Mouse (Mus musculus): ENCODE data around the gene Sipa1l3. TPM values are rescaled to one million over a fixed set of nuclear protein-coding genes. Genes with fewer than 3 reads are reported as not detected.

Gene Sipa1l3
- polyA plus RNA-seq, 1 experiment, result 44.6 TPM

DNA sequence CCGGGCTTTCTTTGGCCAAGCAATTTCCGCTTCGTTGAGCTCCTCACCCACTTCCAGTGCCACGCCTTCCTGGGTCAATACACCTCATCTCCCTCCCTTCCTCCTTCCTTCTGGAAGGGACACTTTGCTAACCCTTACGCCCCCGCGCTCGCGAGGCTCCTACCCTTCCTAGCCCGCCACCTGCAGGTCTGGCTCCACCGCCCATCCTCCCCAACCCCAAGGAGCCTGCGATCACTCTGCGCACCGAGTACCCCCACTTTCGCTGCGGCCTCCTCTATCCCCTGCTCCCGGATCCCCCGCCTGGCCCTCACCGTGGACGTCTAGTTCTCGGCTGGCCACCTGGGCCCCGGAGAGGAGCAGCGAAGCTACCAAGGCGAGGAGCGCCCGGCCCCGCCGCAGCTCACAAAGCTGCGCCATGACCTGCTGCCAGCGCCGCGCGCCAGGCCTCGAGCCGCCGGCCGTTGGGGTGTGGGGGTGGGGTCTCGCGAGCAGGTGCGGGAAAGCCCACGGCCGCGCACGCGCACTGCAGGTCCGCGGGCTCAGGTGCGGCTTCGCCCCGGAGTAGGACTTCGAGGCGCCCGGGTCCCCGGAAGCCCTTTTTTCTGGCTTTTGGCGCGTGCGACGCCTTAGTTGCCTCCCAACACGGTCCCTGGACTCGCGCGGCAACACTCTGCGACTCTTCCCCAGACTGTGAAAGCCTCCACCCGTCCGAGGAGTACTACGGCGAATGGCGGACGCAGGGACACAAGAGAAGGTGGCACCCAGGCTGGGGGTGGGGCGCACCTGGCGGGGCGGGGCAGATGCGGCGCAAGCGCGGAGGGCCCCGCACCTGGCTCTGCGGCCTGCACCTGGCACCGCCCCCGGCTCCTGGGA, 237.0 kb downstream of the Sipa1l3 start, which contains the start of gene Spint2:
Gene Spint2, minus strand, starts transcription at position 712 of the 873 bp plus-strand sequence.
- TF ChIP-seq POLR2A (IDR thresholded peaks at IDR 0.05; ENCODE audit: low read depth, low read length), result peak; percentile 80
- 0 out of 2 replicates have a peak, but pooled peaks have one; percentile 22 for TF ChIP-seq CTCF (conservative IDR thresholded peaks at IDR 0.05; ENCODE audit: insufficient read depth, insufficient read length, low read depth, low read length)
- Histone ChIP-seq H3K27ac (ENCODE audit: insufficient read depth, low read depth, low read length) (peak within 1 kb of the TSS; percentile 94), H3K4me1 (ENCODE audit: control insufficient read depth, insufficient read depth, low read length) (peaks cover 22% of the 10 kb centered on the region), H3K4me3 (ENCODE audit: insufficient read depth, low read depth, low read length) (peak within 1 kb of the TSS; percentile 61), H3K36me3 (ENCODE audit: control insufficient read depth, insufficient read depth, low read length) (no peaks in the 10 kb centered on the region), H3K27me3 (replicated peaks; ENCODE audit: control insufficient read depth, insufficient read depth, low read length) (no peaks in the 10 kb centered on the region)
- WGBS, result 1% methylated on average over 80 of the region's 80 CpGs
- peak; percentile 96 for DNase-seq

DNA sequence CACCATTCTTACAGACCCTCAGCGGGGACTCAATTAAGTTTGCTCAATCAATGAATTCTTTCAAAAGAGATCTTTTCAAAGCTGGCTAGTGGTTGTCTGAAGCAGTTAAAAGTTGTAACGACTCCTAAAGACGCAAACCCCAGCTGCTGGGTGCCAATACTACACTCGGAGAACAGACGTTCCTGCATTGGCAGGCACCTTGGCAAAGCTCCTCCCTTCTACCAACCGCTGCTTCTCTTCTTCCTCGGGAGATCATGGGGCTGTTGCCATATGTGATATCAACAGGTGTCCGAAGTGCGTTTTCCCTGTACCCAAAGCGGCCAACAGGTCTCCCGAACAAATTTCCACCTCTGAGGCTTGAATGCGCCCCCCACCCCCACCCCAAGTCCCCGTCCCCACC, 237.6 kb downstream of the Sipa1l3 start:
- H3K4me3 ChIP-seq (ENCODE audit: insufficient read depth, low read depth, low read length), result peak overlapping the region; percentile 61
- H3K4me1 ChIP-seq (ENCODE audit: control insufficient read depth, insufficient read depth, low read length), result peaks cover 29% of the 10 kb centered on the region
- H3K27me3 ChIP-seq (replicated peaks; ENCODE audit: control insufficient read depth, insufficient read depth, low read length), result no peaks in the 10 kb centered on the region
- 16% methylated on average over 13 of the region's 13 CpGs for WGBS
- peak; percentile 57 for DNase-seq
- H3K27ac ChIP-seq (ENCODE audit: insufficient read depth, low read depth, low read length), result peak overlapping the region; percentile 19; the same call in 1 of the 2 replicates
- no peak for TF ChIP-seq POLR2A (IDR thresholded peaks at IDR 0.05; ENCODE audit: low read depth, low read length)
- TF ChIP-seq CTCF (conservative IDR thresholded peaks at IDR 0.05; ENCODE audit: insufficient read depth, insufficient read length, low read depth, low read length), result no peak
- no peaks in the 10 kb centered on the region for H3K36me3 ChIP-seq (ENCODE audit: control insufficient read depth, insufficient read depth, low read length)

DNA sequence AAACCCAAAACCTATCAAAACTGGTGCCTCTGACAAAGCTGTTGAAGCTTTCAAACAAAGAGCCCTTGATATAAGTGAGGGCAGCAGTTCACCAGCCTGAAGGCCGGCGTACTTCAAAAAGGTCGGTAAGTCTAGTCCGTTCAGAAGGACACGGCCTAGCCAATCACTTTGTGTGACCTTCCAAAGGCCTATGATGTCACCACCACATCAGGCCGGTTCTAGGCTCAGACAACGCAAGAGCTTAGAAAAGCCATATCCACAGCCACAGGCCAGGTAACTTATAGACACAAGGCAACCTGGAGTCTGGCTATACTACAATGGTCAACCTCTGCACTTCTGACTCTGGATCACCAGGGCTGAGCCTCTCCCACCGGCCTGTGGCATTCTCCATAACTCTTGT, 238.5 kb downstream of the Sipa1l3 start:
- TF ChIP-seq POLR2A (IDR thresholded peaks at IDR 0.05; ENCODE audit: low read depth, low read length), result no peak
- no peak for TF ChIP-seq CTCF (conservative IDR thresholded peaks at IDR 0.05; ENCODE audit: insufficient read depth, insufficient read length, low read depth, low read length)
- no peaks in the 10 kb centered on the region for H3K36me3 ChIP-seq (ENCODE audit: control insufficient read depth, insufficient read depth, low read length)
- peaks cover 31% of the 10 kb centered on the region for H3K4me1 ChIP-seq (ENCODE audit: control insufficient read depth, insufficient read depth, low read length)
- WGBS, result 63% methylated on average over 8 of the region's 8 CpGs
- H3K27me3 ChIP-seq (replicated peaks; ENCODE audit: control insufficient read depth, insufficient read depth, low read length), result no peaks in the 10 kb centered on the region
- H3K27ac ChIP-seq (ENCODE audit: insufficient read depth, low read depth, low read length), result peak overlapping the region; percentile 64
- DNase-seq, result peak; percentile 39
- H3K4me3 ChIP-seq (ENCODE audit: insufficient read depth, low read depth, low read length), result peak overlapping the region; percentile 61

DNA sequence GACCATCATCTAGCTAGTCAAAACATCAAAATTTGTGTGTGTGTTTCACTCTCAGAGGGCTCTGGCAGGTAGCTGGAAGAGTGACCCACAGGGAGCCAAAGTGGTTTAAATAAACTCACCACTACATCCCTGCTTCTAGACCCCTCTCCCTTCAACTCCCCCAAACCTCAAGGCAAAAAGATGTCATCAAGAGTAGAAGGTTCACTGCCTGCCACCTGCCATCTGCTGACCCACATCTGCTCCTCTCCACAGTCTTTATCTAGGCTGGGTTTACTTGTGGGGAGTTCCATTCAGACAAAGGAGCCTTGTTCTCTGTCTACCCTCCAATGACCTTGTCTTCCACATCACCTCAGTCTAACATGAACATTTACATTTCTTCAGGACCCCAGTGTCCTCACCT, 239.2 kb downstream of the Sipa1l3 start:
- Histone ChIP-seq H3K36me3 (ENCODE audit: control insufficient read depth, insufficient read depth, low read length) (no peaks in the 10 kb centered on the region), H3K4me3 (ENCODE audit: insufficient read depth, low read depth, low read length) (no peak overlapping the region), H3K4me1 (ENCODE audit: control insufficient read depth, insufficient read depth, low read length) (peaks cover 32% of the 10 kb centered on the region), H3K27me3 (replicated peaks; ENCODE audit: control insufficient read depth, insufficient read depth, low read length) (no peaks in the 10 kb centered on the region), H3K27ac (ENCODE audit: insufficient read depth, low read depth, low read length) (no peak overlapping the region; the same call in 1 of the 2 replicates)
- DNase-seq, result no peak
- TF ChIP-seq CTCF (conservative IDR thresholded peaks at IDR 0.05; ENCODE audit: insufficient read depth, insufficient read length, low read depth, low read length) (no peak), POLR2A (IDR thresholded peaks at IDR 0.05; ENCODE audit: low read depth, low read length) (no peak)

DNA sequence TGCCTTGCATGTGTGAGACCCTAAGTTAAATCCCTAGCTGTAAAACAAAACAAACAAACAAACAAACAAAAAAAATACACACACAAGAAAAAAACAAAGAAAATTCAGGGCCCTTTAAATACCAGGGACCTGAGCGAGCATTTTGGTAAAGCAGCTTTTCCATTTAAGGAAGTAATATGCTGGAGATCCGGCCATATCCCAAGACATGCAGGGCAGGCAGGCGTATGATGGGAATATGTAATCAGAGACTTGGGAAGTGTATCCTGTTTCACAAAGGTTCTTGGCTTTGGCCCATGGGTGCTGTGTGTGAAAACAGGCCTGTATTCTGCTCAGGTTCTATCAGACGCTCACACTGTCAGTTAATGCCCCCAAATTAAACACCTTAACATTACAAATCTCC, 240.9 kb downstream of the Sipa1l3 start:
- no peaks in the 10 kb centered on the region for H3K27me3 ChIP-seq (replicated peaks; ENCODE audit: control insufficient read depth, insufficient read depth, low read length)
- H3K4me3 ChIP-seq (ENCODE audit: insufficient read depth, low read depth, low read length), result no peak overlapping the region
- WGBS, result 65% methylated on average over 4 of the region's 4 CpGs
- H3K4me1 ChIP-seq (ENCODE audit: control insufficient read depth, insufficient read depth, low read length), result peaks cover 32% of the 10 kb centered on the region
- no peaks in the 10 kb centered on the region for H3K36me3 ChIP-seq (ENCODE audit: control insufficient read depth, insufficient read depth, low read length)
- TF ChIP-seq POLR2A (IDR thresholded peaks at IDR 0.05; ENCODE audit: low read depth, low read length), result no peak
- TF ChIP-seq CTCF (conservative IDR thresholded peaks at IDR 0.05; ENCODE audit: insufficient read depth, insufficient read length, low read depth, low read length), result no peak
- peak overlapping the region; percentile 75 for H3K27ac ChIP-seq (ENCODE audit: insufficient read depth, low read depth, low read length)
- no peak for DNase-seq

DNA sequence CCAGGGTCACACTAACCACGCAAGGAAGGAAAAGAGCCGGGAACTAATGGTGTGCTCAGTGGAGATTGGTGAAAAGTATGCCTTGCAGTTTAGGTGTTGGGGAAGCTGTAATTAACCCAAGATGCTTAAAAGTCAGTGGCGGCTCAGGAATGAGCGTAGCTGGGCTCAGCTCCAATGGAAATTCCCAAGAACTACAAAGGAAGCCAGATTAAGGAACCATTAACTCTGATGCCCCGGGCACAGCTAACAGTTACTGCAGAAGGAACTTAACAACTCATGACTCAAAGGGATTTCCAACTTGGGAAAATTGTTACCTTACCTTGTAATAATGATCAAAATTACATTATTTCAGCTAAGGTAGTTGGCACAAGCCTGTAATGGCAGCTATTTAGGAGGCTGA, 241.7 kb downstream of the Sipa1l3 start:
- 10% methylated on average over 5 of the region's 5 CpGs for WGBS
- H3K27ac ChIP-seq (ENCODE audit: insufficient read depth, low read depth, low read length), result peak overlapping the region; percentile 75
- H3K36me3 ChIP-seq (ENCODE audit: control insufficient read depth, insufficient read depth, low read length), result no peaks in the 10 kb centered on the region
- peak; percentile 92 for DNase-seq
- H3K4me3 ChIP-seq (ENCODE audit: insufficient read depth, low read depth, low read length), result no peak overlapping the region
- no peak for TF ChIP-seq POLR2A (IDR thresholded peaks at IDR 0.05; ENCODE audit: low read depth, low read length)
- TF ChIP-seq CTCF (conservative IDR thresholded peaks at IDR 0.05; ENCODE audit: insufficient read depth, insufficient read length, low read depth, low read length), result no peak
- peaks cover 32% of the 10 kb centered on the region for H3K4me1 ChIP-seq (ENCODE audit: control insufficient read depth, insufficient read depth, low read length)
- no peaks in the 10 kb centered on the region for H3K27me3 ChIP-seq (replicated peaks; ENCODE audit: control insufficient read depth, insufficient read depth, low read length)

DNA sequence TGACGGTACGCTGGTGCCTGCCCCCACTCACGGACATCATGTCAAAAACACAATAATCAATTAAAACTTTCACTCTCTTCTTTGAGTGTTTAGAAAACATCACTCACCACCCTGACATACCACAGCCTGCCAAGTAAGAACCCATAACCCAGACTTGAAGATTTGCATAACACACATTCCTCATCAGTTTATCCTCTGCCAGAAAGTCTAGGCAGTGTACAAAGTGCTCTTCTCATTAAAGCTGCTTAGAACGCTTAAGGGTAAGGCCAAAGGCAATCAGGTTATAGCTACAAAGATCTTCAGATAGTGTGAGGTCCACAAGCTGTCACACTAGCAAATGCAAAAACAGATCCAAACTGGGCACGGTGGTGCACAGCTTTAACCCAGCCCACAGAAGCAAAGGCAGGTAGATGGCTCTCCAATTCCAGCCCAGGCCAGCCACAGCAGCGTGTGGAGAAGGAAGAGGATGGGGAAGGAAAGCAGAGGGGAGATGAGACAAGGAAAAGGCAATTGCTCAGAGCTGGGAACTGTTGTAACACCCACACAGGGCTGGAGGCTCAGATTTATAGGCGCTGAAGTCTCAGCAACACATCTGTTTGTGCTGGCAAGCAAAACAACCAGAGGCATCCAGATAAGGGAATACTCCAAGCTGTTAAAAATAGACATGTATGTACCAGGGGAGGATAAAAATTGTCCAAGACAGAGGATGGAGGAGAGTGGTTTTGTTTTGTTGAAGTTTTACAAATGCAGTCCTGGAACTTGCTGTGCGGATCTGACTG, 246.6 kb downstream of the Sipa1l3 start:
- peaks cover 33% of the 10 kb centered on the region for H3K4me1 ChIP-seq (ENCODE audit: control insufficient read depth, insufficient read depth, low read length)
- DNase-seq, result peak; percentile 70
- no peaks in the 10 kb centered on the region for H3K27me3 ChIP-seq (replicated peaks; ENCODE audit: control insufficient read depth, insufficient read depth, low read length)
- H3K4me3 ChIP-seq (ENCODE audit: insufficient read depth, low read depth, low read length), result no peak overlapping the region
- TF ChIP-seq CTCF (conservative IDR thresholded peaks at IDR 0.05; ENCODE audit: insufficient read depth, insufficient read length, low read depth, low read length) (no peak), POLR2A (IDR thresholded peaks at IDR 0.05; ENCODE audit: low read depth, low read length) (no peak)
- H3K36me3 ChIP-seq (ENCODE audit: control insufficient read depth, insufficient read depth, low read length), result no peaks in the 10 kb centered on the region
- peak overlapping the region; percentile 66 for H3K27ac ChIP-seq (ENCODE audit: insufficient read depth, low read depth, low read length)
- WGBS, result 38% methylated on average over 8 of the region's 8 CpGs

Measured in kidney, adult 2 months (tissue).